Mouse (Mus musculus) MEL (cell line): ENCODE results near the gene Dpp4. TPM values are rescaled to one million over a fixed set of nuclear protein-coding genes. Genes with fewer than 3 reads are reported as not detected.

Experiments used
- DNase-seq: peaks from one replicate; pipeline ENCODE4 v3.0.0; 2011; ENCODE audit warnings: low read depth, low spot score
- H3K27ac ChIP-seq: 2 replicates; pipeline ENCODE4 v1.5.1; 2012; ENCODE audit warnings: low read depth, mild to moderate bottlenecking, control low read depth, low read length, moderate library complexity; ENCODE audit not compliant: control insufficient read depth
- H3K27me3 ChIP-seq, 2 experiments: fragments of 150-350 bp in 1 of 2; sonication (generic) in 1 of 2; 2 replicates each; pipeline ENCODE4 v1.6.1; 2012; ENCODE audit warnings: low read length in 2 of 2, mild to moderate bottlenecking in 2 of 2, improper control_type of control experiment in 1 of 2, moderate library complexity in 1 of 2; ENCODE audit not compliant: insufficient read depth in 2 of 2, control insufficient read depth in 1 of 2
- H3K36me3 ChIP-seq, 2 experiments: 2 replicates each; pipeline ENCODE4 v1.6.1; 2012 to 2014; ENCODE audit warnings: low read length in 2 of 2, improper control_type of control experiment in 1 of 2, inconsistent platforms in 1 of 2, mild to moderate bottlenecking in 1 of 2; ENCODE audit not compliant: insufficient read depth in 2 of 2, control insufficient read depth in 1 of 2
- H3K4me1 ChIP-seq, 2 experiments: fragments of 150-350 bp in 1 of 2; sonication (generic) in 1 of 2; 2 replicates each; pipeline ENCODE4 v1.6.1; 2012; ENCODE audit warnings: low read length in 2 of 2, improper control_type of control experiment in 1 of 2, mild to moderate bottlenecking in 1 of 2; ENCODE audit not compliant: insufficient read depth in 2 of 2, control insufficient read depth in 1 of 2
- H3K4me3 ChIP-seq, 2 experiments: fragments of 150-350 bp in 1 of 2; sonication (generic) in 1 of 2; 2 replicates each; pipeline ENCODE4 v1.5.1; 2012; ENCODE audit warnings: low read depth in 2 of 2, low read length in 2 of 2, mild to moderate bottlenecking in 2 of 2, moderate library complexity in 2 of 2, control low read depth in 1 of 2, improper control_type of control experiment in 1 of 2; ENCODE audit not compliant: control insufficient read depth in 1 of 2, insufficient read depth in 1 of 2
- H3K79me2 ChIP-seq: 2 replicates; pipeline ENCODE4 v1.6.1; 2012; ENCODE audit warnings: mild to moderate bottlenecking, low read length, moderate library complexity; ENCODE audit not compliant: control insufficient read depth, poor library complexity, insufficient read depth
- H3K9ac ChIP-seq: 2 replicates; pipeline ENCODE4 v1.6.1; 2012; ENCODE audit warnings: low read depth, mild to moderate bottlenecking, control low read depth, low read length, moderate library complexity; ENCODE audit not compliant: control insufficient read depth, poor library complexity, severe bottlenecking
- H3K9me3 ChIP-seq: fragments of 150-350 bp; sonication (generic); replicated peaks from 2 replicates; pipeline ENCODE4 v1.6.1; 2012; ENCODE audit warnings: mild to moderate bottlenecking, low read length, improper control_type of control experiment, moderate library complexity; ENCODE audit not compliant: insufficient read depth
- BHLHE40 ChIP-seq: IDR thresholded peaks from 2 replicates; pipeline ENCODE4 v1.6.1; 2012; ENCODE audit warnings: low read depth, mild to moderate bottlenecking, inconsistent platforms, low read length, improper control_type of control experiment, borderline replicate concordance
- CHD1 ChIP-seq: IDR thresholded peaks from 2 replicates; pipeline ENCODE4 v1.6.1; 2012; ENCODE audit warnings: low read depth, mild to moderate bottlenecking, inconsistent platforms, low read length, improper control_type of control experiment
- CTCF ChIP-seq, 3 experiments: IDR thresholded peaks in 2 of 3; conservative IDR thresholded peaks in 1 of 3; 2 replicates each; pipeline ENCODE4 v1.5.1; 2011 to 2012; ENCODE audit warnings: low read length in 3 of 3, low read depth in 2 of 3, mild to moderate bottlenecking in 2 of 3, improper control_type of control experiment in 1 of 3, inconsistent platforms in 1 of 3, mixed read lengths in 1 of 3, moderate library complexity in 1 of 3; ENCODE audit not compliant: control insufficient read depth in 1 of 3, insufficient read depth in 1 of 3, poor library complexity in 1 of 3, severe bottlenecking in 1 of 3
- E2F4 ChIP-seq: IDR thresholded peaks from 2 replicates; pipeline ENCODE4 v1.6.1; 2011; ENCODE audit warnings: low read depth, low read length, improper control_type of control experiment, borderline replicate concordance
- ELF1 ChIP-seq: IDR thresholded peaks from 2 replicates; pipeline ENCODE4 v1.6.1; 2014; ENCODE audit warnings: low read depth, mild to moderate bottlenecking, inconsistent platforms, low read length, improper control_type of control experiment, moderate library complexity
- ETS1 ChIP-seq: IDR thresholded peaks from 2 replicates; pipeline ENCODE4 v1.6.1; 2012; ENCODE audit warnings: low read depth, mild to moderate bottlenecking, inconsistent platforms, low read length, improper control_type of control experiment, moderate library complexity
- KAT2A ChIP-seq: conservative IDR thresholded peaks from 2 replicates; pipeline ENCODE4 v1.6.1; 2012; ENCODE audit warnings: low read depth, low read length, improper control_type of control experiment, inconsistent platforms
- MYB ChIP-seq: IDR thresholded peaks from 2 replicates; pipeline ENCODE4 v1.6.1; 2011; ENCODE audit warnings: mild to moderate bottlenecking, low read depth, low read length, improper control_type of control experiment
- MYC ChIP-seq: IDR thresholded peaks from 2 replicates; pipeline ENCODE4 v1.6.1; 2011; ENCODE audit warnings: low read depth, mild to moderate bottlenecking, low read length, improper control_type of control experiment, moderate library complexity
- NRF1 ChIP-seq: IDR thresholded peaks from 2 replicates; pipeline ENCODE4 v1.6.1; 2014; ENCODE audit warnings: low read depth, mild to moderate bottlenecking, inconsistent platforms, low read length, improper control_type of control experiment, moderate library complexity; ENCODE audit not compliant: poor library complexity, insufficient read depth, severe bottlenecking
- POLR2AphosphoS2 ChIP-seq: IDR thresholded peaks from 2 replicates; pipeline ENCODE4 v1.6.1; 2011; ENCODE audit warnings: low read length, improper control_type of control experiment
- RAD21 ChIP-seq: IDR thresholded peaks from 2 replicates; pipeline ENCODE4 v1.6.1; 2011; ENCODE audit warnings: mild to moderate bottlenecking, low read depth, low read length, improper control_type of control experiment
- RCOR1 ChIP-seq: IDR thresholded peaks from 2 replicates; pipeline ENCODE4 v1.6.1; 2012; ENCODE audit warnings: low read depth, mild to moderate bottlenecking, inconsistent platforms, low read length, improper control_type of control experiment
- SMC3 ChIP-seq: IDR thresholded peaks from 2 replicates; pipeline ENCODE4 v1.6.1; 2011; ENCODE audit warnings: low read depth, low read length, improper control_type of control experiment
- TAL1 ChIP-seq: IDR thresholded peaks from 2 replicates; pipeline ENCODE4 v1.6.1; 2012; ENCODE audit warnings: mild to moderate bottlenecking, inconsistent platforms, low read length, moderate library complexity, mixed read lengths
- TCF12 ChIP-seq: IDR thresholded peaks from 2 replicates; pipeline ENCODE4 v1.6.1; 2014; ENCODE audit warnings: low read depth, mild to moderate bottlenecking, inconsistent platforms, low read length, improper control_type of control experiment, moderate library complexity
- UBTF ChIP-seq: IDR thresholded peaks from 2 replicates; pipeline ENCODE4 v1.6.1; 2012; ENCODE audit warnings: low read depth, mild to moderate bottlenecking, inconsistent platforms, low read length, improper control_type of control experiment, moderate library complexity, borderline replicate concordance; ENCODE audit not compliant: insufficient read depth
- ZC3H11A ChIP-seq: IDR thresholded peaks from 2 replicates; pipeline ENCODE4 v1.6.1; 2012; ENCODE audit warnings: low read depth, mild to moderate bottlenecking, inconsistent platforms, low read length, improper control_type of control experiment
- ZNF384 ChIP-seq: IDR thresholded peaks from 2 replicates; pipeline ENCODE4 v1.6.1; 2012; ENCODE audit warnings: low read depth, mild to moderate bottlenecking, inconsistent platforms, low read length, improper control_type of control experiment
- polyA plus RNA-seq, 2 experiments: library from polyadenylated mRNA; stranded (reverse) in 1 of 2; unstranded in 1 of 2; fragments of >175 nt in 1 of 2; fragments of >200 nt in 1 of 2; gene quantifications; 2 replicates each; pipeline versions ENCODE4 v1.2.1 to v1.2.4; 2012; ENCODE audit warnings: low replicate concordance in 2 of 2, low read depth in 1 of 2; ENCODE audit not compliant: insufficient read length in 2 of 2, insufficient read depth in 1 of 2, missing spikeins in 1 of 2
- total RNA-seq: library from RNA; depleted of rRNA; stranded (reverse); fragments of 300-350 nt; gene quantifications from 2 replicates; pipeline ENCODE4 v1.2.3, GENCODE M21; 2012

Gene Dpp4
- total and polyA plus RNA-seq, 3 experiments: 40.4 to 99.1 (median 64.1) TPM

DNA sequence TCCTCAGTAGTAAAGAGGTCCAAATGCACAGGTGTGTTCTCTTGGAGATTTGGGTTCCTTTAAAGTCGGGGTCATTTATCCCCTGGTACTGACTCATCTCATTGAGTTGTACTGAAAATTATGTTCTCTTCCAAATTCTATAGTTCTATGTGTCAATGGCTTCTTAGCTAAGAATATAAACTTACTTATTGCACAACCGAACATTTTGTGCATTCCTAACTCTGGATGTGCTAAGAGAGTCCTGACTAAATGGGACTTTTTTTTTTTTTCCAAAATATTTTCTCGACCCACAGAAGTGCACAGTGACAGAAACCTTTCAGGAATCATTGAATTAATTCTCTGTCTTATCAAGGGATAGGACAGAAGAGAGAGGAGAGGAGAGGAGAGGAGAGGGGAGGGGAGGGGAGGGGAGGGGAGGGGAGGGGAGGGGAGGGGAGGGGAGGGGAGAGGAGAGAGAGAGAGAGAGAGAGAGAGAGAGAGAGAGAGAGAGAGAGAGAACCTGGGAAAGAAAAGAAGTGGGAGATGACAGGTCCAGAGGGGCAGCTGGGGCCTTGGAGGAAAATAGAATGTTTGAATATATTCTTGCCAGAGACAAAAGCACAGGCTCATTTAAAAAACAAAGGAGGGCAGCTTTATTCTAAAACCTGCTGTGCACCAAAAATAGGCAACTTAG, 70.8 kb downstream of the Dpp4 start:
- H3K27ac ChIP-seq: no peak overlapping the region
- no peak overlapping the region for H3K4me3 ChIP-seq
- no peaks in the 10 kb centered on the region for H3K79me2 ChIP-seq
- H3K27me3 ChIP-seq: no peaks in the 10 kb centered on the region
- H3K36me3 ChIP-seq: peaks cover 0 to 20% of the 10 kb centered on the region in 2 experiments; a peak in 2 of 4 replicates
- H3K9ac ChIP-seq: no peak overlapping the region
- DNase-seq: no peak
- no peaks in the 10 kb centered on the region for H3K9me3 ChIP-seq
- TF ChIP-seq RCOR1 (no peak), RAD21 (no peak), MYB (no peak), ETS1 (no peak), CTCF (IDR thresholded peaks at IDR 0.05 in 2 of 3, conservative IDR thresholded peaks at IDR 0.05 in 1 of 3; ENCODE audit: control insufficient read depth in 1 of 3, insufficient read depth in 1 of 3, low read depth in 2 of 3, low read length in 3 of 3, poor library complexity in 1 of 3, severe bottlenecking in 1 of 3) (no peak), ZC3H11A (no peak), UBTF (no peak), NRF1 (no peak), BHLHE40 (no peak), ELF1 (no peak)
- H3K4me1 ChIP-seq: no peaks in the 10 kb centered on the region

DNA sequence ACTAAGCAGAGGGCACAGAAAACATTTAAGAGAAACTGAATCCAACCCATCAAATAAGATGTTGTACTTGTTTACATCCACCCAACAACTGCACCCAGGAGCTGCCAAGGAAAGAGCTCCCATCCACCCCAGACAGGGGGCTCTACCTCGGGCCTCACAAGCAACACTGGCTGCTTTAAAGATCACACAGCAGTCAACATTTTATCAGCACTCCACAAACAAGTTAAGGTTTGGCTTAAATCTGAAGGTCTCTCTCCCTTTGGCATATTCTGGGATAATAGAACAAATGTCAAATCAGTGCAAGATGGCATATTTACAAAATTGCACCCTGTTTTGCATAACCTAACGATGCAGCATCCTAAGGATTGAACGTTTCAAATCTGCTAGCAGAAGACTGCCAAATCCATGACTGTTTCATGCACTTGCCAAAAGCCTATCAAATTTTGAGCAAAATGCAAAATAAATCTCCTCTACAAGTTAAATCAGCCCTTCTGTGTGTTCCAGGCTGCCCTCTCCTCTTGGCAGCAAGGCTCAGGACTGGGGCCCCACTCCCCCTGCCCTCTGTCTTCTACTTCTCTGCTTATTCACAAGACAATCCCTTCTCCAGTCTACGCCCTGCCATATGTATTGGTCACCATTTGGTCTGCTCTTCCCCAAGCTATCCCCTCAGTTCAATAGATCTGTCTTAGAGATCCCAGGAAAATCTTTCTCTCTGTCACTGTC, 72.6 kb downstream of the Dpp4 start:
- Histone ChIP-seq H3K79me2 (no peaks in the 10 kb centered on the region), H3K27me3 (no peaks in the 10 kb centered on the region), H3K27ac (no peak overlapping the region), H3K4me1 (no peaks in the 10 kb centered on the region), H3K4me3 (no peak overlapping the region), H3K9ac (no peak overlapping the region), H3K9me3 (no peaks in the 10 kb centered on the region), H3K36me3 (peaks cover 0 to 15% of the 10 kb centered on the region in 2 experiments; a peak in 2 of 4 replicates)
- no peak for DNase-seq
- TF ChIP-seq CHD1: no peak
- no peak for TF ChIP-seq SMC3
- no peak for TF ChIP-seq POLR2AphosphoS2
- TF ChIP-seq KAT2A: no peak
- no peak for TF ChIP-seq MYC
- no peak for TF ChIP-seq E2F4
- no peak for TF ChIP-seq TAL1
- TF ChIP-seq RCOR1: no peak
- TF ChIP-seq TCF12: no peak
- no peak for TF ChIP-seq ZNF384
- TF ChIP-seq UBTF: no peak
